ENCODE assay signal across 8 mouse cellular contexts in the genomic region with DNA sequence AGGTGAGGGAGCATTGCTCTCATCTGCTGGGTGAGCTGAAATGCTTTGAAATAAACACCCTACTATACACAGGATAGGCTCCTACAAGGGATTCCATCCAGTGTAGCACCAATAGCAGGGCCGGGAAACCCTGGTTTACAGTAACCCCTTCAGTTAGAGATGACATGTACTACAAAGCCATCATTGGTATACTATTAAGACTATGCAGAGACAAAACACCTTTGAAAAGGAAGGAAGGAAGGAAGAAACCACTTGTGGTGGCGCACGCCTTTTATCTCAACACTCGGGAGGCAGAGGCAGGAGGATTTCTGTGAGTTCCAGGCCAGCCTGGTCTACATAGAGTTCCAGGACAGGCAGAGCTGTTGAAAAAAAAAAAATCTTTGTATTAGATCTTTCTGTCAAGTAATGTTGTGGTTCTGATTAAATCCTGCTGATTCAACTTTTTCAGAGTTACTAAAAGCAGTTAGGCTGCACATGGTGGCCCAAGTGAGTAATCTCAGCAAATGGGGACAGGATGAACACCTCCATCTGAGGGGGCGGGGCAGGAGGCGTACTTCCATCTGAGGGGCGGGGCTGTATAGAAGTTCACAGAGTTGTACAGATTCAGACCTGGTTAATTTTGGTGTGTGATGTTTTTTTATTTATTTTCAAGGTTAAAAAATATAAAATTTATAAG. TPM values are rescaled to one million over a fixed set of nuclear protein-coding genes. Genes with fewer than 3 reads are reported as not detected.
DNase-seq lines count a peak whose midpoint lies in the region; ATAC-seq and TF ChIP-seq lines count a peak whose summit lies in the region.

No protein-coding gene starts in this region.

- no peak for TF ChIP-seq CTCF in lung, postnatal 0 days (IDR thresholded peaks at IDR 0.05)

- H3K4me3 ChIP-seq in forebrain, embryonic 14.5 days (ENCODE audit: low read depth, low read length): no peak overlapping the region
- no peak overlapping the region for H3K4me3 ChIP-seq in forebrain, embryonic 11.5 days (ENCODE audit: low read depth, low read length)
- H3K4me3 ChIP-seq in lung, postnatal 0 days (ENCODE audit: low read depth, low read length): no peak overlapping the region
- H3K4me3 ChIP-seq in embryonic facial prominence, embryonic 14.5 days (ENCODE audit: low read depth, low read length): peak overlapping the region; percentile 22; the same call in 1 of the 2 replicates
- H3K4me3 ChIP-seq in midbrain, embryonic 15.5 days: no peak overlapping the region; the same call in 1 of the 2 replicates

- 0 out of 2 replicates have a peak, but pooled peaks cover 3% of the 10 kb centered on the region for H3K27me3 ChIP-seq in forebrain, embryonic 14.5 days (replicated peaks; ENCODE audit: control insufficient read depth, insufficient read depth, low read length)
- no peaks in the 10 kb centered on the region for H3K27me3 ChIP-seq in forebrain, embryonic 11.5 days (ENCODE audit: control insufficient read depth, insufficient read depth, low read length)
- H3K27me3 ChIP-seq in lung, postnatal 0 days (replicated peaks; ENCODE audit: insufficient read depth, low read length): no peaks in the 10 kb centered on the region
- H3K27me3 ChIP-seq in embryonic facial prominence, embryonic 14.5 days (replicated peaks; ENCODE audit: control insufficient read depth, insufficient read depth, low read length): peaks cover 4% of the 10 kb centered on the region; the same call in 1 of the 2 replicates
- peaks cover 5% of the 10 kb centered on the region; the same call in 1 of the 2 replicates for H3K27me3 ChIP-seq in midbrain, embryonic 15.5 days (replicated peaks)

- H3K4me1 ChIP-seq in forebrain, embryonic 14.5 days (ENCODE audit: control insufficient read depth, insufficient read depth, low read length): peaks cover 5% of the 10 kb centered on the region
- H3K4me1 ChIP-seq in forebrain, embryonic 11.5 days (replicated peaks; ENCODE audit: control insufficient read depth, insufficient read depth, low read length): 0 out of 2 replicates have a peak, but pooled peaks cover 3% of the 10 kb centered on the region
- no peaks in the 10 kb centered on the region for H3K4me1 ChIP-seq in lung, postnatal 0 days (ENCODE audit: insufficient read depth, low read depth, low read length)
- peaks cover 10% of the 10 kb centered on the region for H3K4me1 ChIP-seq in embryonic facial prominence, embryonic 14.5 days (ENCODE audit: control insufficient read depth, insufficient read depth, low read length)
- peaks cover 21% of the 10 kb centered on the region for H3K4me1 ChIP-seq in midbrain, embryonic 15.5 days

- no peaks in the 10 kb centered on the region for H3K9me3 ChIP-seq in forebrain, embryonic 14.5 days (replicated peaks; ENCODE audit: control insufficient read depth, low read length)
- no peaks in the 10 kb centered on the region for H3K9me3 ChIP-seq in forebrain, embryonic 11.5 days (ENCODE audit: control insufficient read depth, low read length)
- H3K9me3 ChIP-seq in lung, postnatal 0 days (ENCODE audit: low read length): no peaks in the 10 kb centered on the region
- no peaks in the 10 kb centered on the region for H3K9me3 ChIP-seq in embryonic facial prominence, embryonic 14.5 days (ENCODE audit: control insufficient read depth, low read length)
- H3K9me3 ChIP-seq in midbrain, embryonic 15.5 days: no peaks in the 10 kb centered on the region

- H3K27ac ChIP-seq in forebrain, embryonic 14.5 days (ENCODE audit: low read depth, low read length): no peak overlapping the region
- H3K27ac ChIP-seq in forebrain, embryonic 11.5 days (ENCODE audit: low read depth, low read length): no peak overlapping the region
- H3K27ac ChIP-seq in lung, postnatal 0 days (ENCODE audit: low read length): no peak overlapping the region
- H3K27ac ChIP-seq in embryonic facial prominence, embryonic 14.5 days (replicated peaks; ENCODE audit: low read depth, low read length): no peak overlapping the region
- H3K27ac ChIP-seq in midbrain, embryonic 15.5 days: no peak overlapping the region

- 95% methylated on average over 7 of the region's 7 CpGs for WGBS in forebrain, embryonic 14.5 days
- WGBS in forebrain, embryonic 11.5 days: 94% methylated on average over 7 of the region's 7 CpGs
- 87% methylated on average over 7 of the region's 7 CpGs for WGBS in lung, postnatal 0 days
- WGBS in embryonic facial prominence, embryonic 14.5 days: 90% methylated on average over 7 of the region's 7 CpGs
- 96% methylated on average over 7 of the region's 7 CpGs for WGBS in midbrain, embryonic 15.5 days

- H3K4me2 ChIP-seq in forebrain, embryonic 14.5 days (ENCODE audit: low read length): peak overlapping the region; percentile 32; the same call in 1 of the 2 replicates
- no peak overlapping the region for H3K4me2 ChIP-seq in forebrain, embryonic 11.5 days (ENCODE audit: low read depth, low read length, severe bottlenecking)
- peak overlapping the region; percentile 46 for H3K4me2 ChIP-seq in lung, postnatal 0 days (replicated peaks; ENCODE audit: low read depth, low read length)
- peak overlapping the region; percentile 47; the same call in 1 of the 2 replicates for H3K4me2 ChIP-seq in embryonic facial prominence, embryonic 14.5 days (ENCODE audit: low read depth, low read length)
- peak overlapping the region; percentile 42 for H3K4me2 ChIP-seq in midbrain, embryonic 15.5 days

- no peak for TF ChIP-seq EP300 in lung, postnatal 0 days (IDR thresholded peaks at IDR 0.05)

- H3K9ac ChIP-seq in forebrain, embryonic 14.5 days (ENCODE audit: low read length): no peak overlapping the region
- H3K9ac ChIP-seq in forebrain, embryonic 11.5 days (ENCODE audit: low read length): no peak overlapping the region
- no peak overlapping the region for H3K9ac ChIP-seq in lung, postnatal 0 days (replicated peaks; ENCODE audit: low read depth)
- H3K9ac ChIP-seq in embryonic facial prominence, embryonic 14.5 days (ENCODE audit: low read depth, low read length): peak overlapping the region; percentile 35; the same call in 1 of the 2 replicates
- H3K9ac ChIP-seq in midbrain, embryonic 15.5 days: no peak overlapping the region

- intact Hi-C loops in left cerebral cortex, postnatal 10 days (cut with DNase I): loop anchor here (5.0 kb wide), 2 partner anchors 56 to 71 kb away; no protein-coding TSS in a partner anchor

- no peak; the same call in 1 of the 2 replicates for ATAC-seq in forebrain, embryonic 14.5 days
- no peak for ATAC-seq in forebrain, embryonic 11.5 days (replicated peaks; ENCODE audit: low FRiP score)
- no peak for ATAC-seq in lung, postnatal 0 days
- ATAC-seq in embryonic facial prominence, embryonic 14.5 days (ENCODE audit: low read depth): no peak; the same call in 1 of the 2 replicates
- ATAC-seq in midbrain, embryonic 15.5 days (replicated peaks): no peak

- DNase-seq in forebrain, embryonic 14.5 days (ENCODE audit: low spot score): no peak
- no peak for DNase-seq in forebrain, embryonic 11.5 days (ENCODE audit: low spot score)
- no peak for DNase-seq in lung, postnatal 0 days (ENCODE audit: low spot score)
- DNase-seq in lung, postnatal 36 days: no peak
- DNase-seq in embryonic facial prominence, embryonic 14.5 days (ENCODE audit: low spot score): no peak
- DNase-seq in layer of hippocampus, adult 11-12 months (ENCODE audit: low spot score): no peak
- DNase-seq in left cerebral cortex, postnatal 10 days (ENCODE audit: extremely low spot score in 1 of 2, low spot score in 2 of 2): no peak

- no peaks in the 10 kb centered on the region for H3K36me3 ChIP-seq in forebrain, embryonic 14.5 days (ENCODE audit: control insufficient read depth, insufficient read depth, low read length)
- H3K36me3 ChIP-seq in forebrain, embryonic 11.5 days (ENCODE audit: control insufficient read depth, insufficient read depth, low read length): no peaks in the 10 kb centered on the region
- no peaks in the 10 kb centered on the region for H3K36me3 ChIP-seq in lung, postnatal 0 days (ENCODE audit: insufficient read depth, low read length)
- no peaks in the 10 kb centered on the region for H3K36me3 ChIP-seq in embryonic facial prominence, embryonic 14.5 days (ENCODE audit: control insufficient read depth, insufficient read depth, low read length)
- no peaks in the 10 kb centered on the region for H3K36me3 ChIP-seq in midbrain, embryonic 15.5 days (replicated peaks)

RNA-seq across cellular contexts. Expression of a gene that starts 53.2 kb away (rescaled TPM):
- polyA plus RNA-seq in forebrain, embryonic 14.5 days (2014; fragmentation: Nextera tagmentation; extraction: Ambion mirVana): 188 and 232 TPM in 2 replicates
- 275 and 282 TPM in 2 replicates for polyA plus RNA-seq in forebrain, embryonic 11.5 days (2014; fragmentation: Nextera tagmentation; extraction: Ambion mirVana)
- polyA plus RNA-seq in lung, postnatal 0 days (2015; fragmentation: Nextera tagmentation; extraction: Ambion mirVana): 61.0 and 67.6 TPM in 2 replicates
- polyA plus RNA-seq in embryonic facial prominence, embryonic 14.5 days (2014; fragmentation: Nextera tagmentation; extraction: Ambion mirVana): 125 and 146 TPM in 2 replicates
- 148 and 154 TPM in 2 replicates for polyA plus RNA-seq in midbrain, embryonic 15.5 days (2015; fragmentation: Nextera tagmentation; extraction: Ambion mirVana)
- total RNA-seq in left cerebral cortex, postnatal 10 days (2021): 100 to 1,000 TPM; 104 to 110 TPM
